Mouse (Mus musculus): ENCODE data around the gene Sox5. TPM values are rescaled to one million over a fixed set of nuclear protein-coding genes. Genes with fewer than 3 reads are reported as not detected.

Gene Sox5
- polyA plus RNA-seq, 1 experiment from 2014 or later = 17.2 TPM

DNA sequence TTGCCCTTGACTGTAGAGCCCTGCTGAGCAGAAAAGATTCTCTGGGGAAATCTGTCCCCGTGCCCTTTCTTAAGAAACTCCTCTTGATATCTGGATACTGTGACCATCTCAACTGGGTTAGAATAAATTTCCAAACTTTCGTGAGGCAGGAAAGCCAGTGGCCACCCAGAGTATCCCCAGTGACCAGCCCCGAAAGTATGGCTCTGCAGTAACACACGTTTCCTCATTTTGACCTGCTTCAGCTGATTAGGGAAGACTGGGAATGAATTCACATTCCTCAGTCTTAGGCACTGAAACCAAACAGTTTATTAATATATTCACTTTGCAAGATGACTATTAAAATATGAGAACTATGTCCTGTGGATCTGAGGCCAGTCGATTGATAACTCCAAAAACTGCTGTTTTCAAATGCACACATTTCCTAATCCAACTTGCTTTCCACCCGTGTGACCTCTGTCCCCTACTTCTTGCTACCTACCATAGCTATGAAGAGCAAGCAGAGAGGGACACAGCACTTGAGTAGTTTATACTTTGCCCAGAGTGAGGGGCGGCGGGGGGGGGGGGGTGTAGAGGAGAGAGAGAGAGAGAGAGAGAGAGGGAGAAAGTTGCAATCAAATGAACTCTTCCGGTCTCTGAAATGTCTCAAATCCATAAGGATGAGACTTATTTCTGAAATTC, 1.0 kb downstream of the Sox5 start:
- DNase-seq (ENCODE audit: low spot score) (no peak), ATAC-seq (replicated peaks; ENCODE audit: low FRiP score, low TSS enrichment, low read depth) (no peak)
- WGBS = 15% methylated on average over 8 of the region's 9 CpGs
- H3K4me1 ChIP-seq (replicated peaks; ENCODE audit: control insufficient read depth, insufficient read depth, low read length) = peaks cover 16% of the 10 kb centered on the region; the same call in 1 of the 2 replicates
- peak overlapping the region; percentile 71 for H3K4me3 ChIP-seq (ENCODE audit: low read depth, low read length)
- no peaks in the 10 kb centered on the region for H3K9me3 ChIP-seq (ENCODE audit: control insufficient read depth, low read length)
- H3K27me3 ChIP-seq (replicated peaks; ENCODE audit: control insufficient read depth, insufficient read depth, low read length) = no peaks in the 10 kb centered on the region
- peak overlapping the region; percentile 76 for H3K4me2 ChIP-seq (ENCODE audit: low read length)
- peak overlapping the region; percentile 83 for H3K27ac ChIP-seq (ENCODE audit: low read depth)
- no peaks in the 10 kb centered on the region for H3K36me3 ChIP-seq (ENCODE audit: control insufficient read depth, insufficient read depth, low read length)
- peak overlapping the region; percentile 67 for H3K9ac ChIP-seq (ENCODE audit: low read length)

DNA sequence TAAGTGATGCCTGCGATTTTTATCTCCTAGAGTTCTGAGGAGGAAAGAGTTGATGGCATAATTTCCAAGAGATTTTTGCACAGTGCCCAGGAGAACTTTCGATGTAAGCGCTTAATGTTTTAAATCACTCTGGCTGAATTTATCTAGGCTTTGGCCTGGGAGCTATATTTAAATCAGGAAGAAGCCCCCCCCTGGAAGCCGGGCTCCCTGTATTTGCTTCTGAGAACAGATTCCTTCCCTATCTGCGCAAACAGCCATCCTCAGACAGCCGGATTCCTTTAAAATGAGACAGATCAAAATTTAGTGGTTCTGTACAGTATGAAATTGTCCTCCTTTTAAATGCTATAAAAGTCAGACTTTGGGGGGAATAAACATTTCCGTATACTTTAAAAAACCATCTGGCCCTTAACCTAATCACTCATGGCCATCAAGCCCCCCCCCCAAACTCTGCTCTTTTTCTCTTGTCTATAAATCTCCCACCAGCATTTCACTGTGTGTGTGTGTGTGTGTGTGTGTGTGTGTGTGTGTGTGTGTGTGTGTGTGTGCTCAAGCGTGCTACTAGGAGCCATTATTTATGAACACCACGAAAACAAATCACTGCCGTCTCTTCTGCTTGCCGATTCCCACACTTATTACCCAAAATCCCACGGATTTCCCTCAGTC, 1.7 kb downstream of the Sox5 start:
- no peaks in the 10 kb centered on the region for H3K9me3 ChIP-seq (ENCODE audit: control insufficient read depth, low read length)
- H3K27ac ChIP-seq (ENCODE audit: low read depth) = peak overlapping the region; percentile 83
- 0 out of 2 replicates have a peak overlapping the region, but pooled peaks have one; percentile 10 for H3K9ac ChIP-seq (ENCODE audit: low read length)
- peaks cover 16% of the 10 kb centered on the region; the same call in 1 of the 2 replicates for H3K4me1 ChIP-seq (replicated peaks; ENCODE audit: control insufficient read depth, insufficient read depth, low read length)
- H3K36me3 ChIP-seq (ENCODE audit: control insufficient read depth, insufficient read depth, low read length) = no peaks in the 10 kb centered on the region
- 16% methylated on average over 12 of the region's 12 CpGs for WGBS
- H3K4me2 ChIP-seq (ENCODE audit: low read length) = peak overlapping the region; percentile 76
- H3K27me3 ChIP-seq (replicated peaks; ENCODE audit: control insufficient read depth, insufficient read depth, low read length) = no peaks in the 10 kb centered on the region
- peak overlapping the region; percentile 71 for H3K4me3 ChIP-seq (ENCODE audit: low read depth, low read length)
- DNase-seq (ENCODE audit: low spot score) (no peak), ATAC-seq (replicated peaks; ENCODE audit: low FRiP score, low TSS enrichment, low read depth) (0 out of 2 replicates have a peak, but pooled peaks have one; percentile 32)

DNA sequence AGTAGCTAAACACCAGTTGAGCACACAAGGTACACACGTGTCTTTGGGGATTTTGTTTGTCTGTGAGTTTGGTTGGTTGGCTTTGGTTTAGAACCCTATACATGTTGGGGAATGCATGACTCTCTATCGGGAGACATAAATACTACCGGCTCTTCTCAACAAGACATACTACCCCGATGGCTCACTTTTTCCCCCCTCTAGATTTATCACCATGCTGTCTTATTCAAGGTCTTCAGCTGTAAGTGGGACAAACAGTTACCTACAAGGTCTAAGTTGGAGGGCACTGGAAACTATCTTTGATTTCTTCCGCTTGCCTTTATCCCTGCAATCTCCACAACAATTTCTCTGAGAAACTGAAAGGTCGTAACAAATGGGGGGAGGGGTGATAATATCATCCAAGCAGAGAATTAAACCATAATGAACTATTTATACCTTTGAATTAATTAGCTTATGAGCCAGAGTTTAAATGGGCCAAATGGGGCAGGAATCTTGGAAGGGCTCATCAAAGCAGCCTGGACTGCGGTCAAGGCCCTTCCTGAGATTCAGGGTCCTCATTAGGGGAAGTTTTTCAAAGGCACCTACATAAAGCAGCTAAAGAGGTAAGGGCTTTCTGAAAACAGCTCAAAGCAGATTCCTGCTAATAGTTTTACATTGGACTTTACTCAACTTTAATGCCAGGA, 4.3 kb downstream of the Sox5 start:
- no peaks in the 10 kb centered on the region for H3K36me3 ChIP-seq (ENCODE audit: control insufficient read depth, insufficient read depth, low read length)
- H3K27ac ChIP-seq (ENCODE audit: low read depth) = no peak overlapping the region
- DNase-seq (ENCODE audit: low spot score) (no peak), ATAC-seq (replicated peaks; ENCODE audit: low FRiP score, low TSS enrichment, low read depth) (no peak)
- 90% methylated on average over 7 of the region's 7 CpGs for WGBS
- H3K27me3 ChIP-seq (replicated peaks; ENCODE audit: control insufficient read depth, insufficient read depth, low read length) = no peaks in the 10 kb centered on the region
- H3K4me2 ChIP-seq (ENCODE audit: low read length) = no peak overlapping the region
- peaks cover 16% of the 10 kb centered on the region; the same call in 1 of the 2 replicates for H3K4me1 ChIP-seq (replicated peaks; ENCODE audit: control insufficient read depth, insufficient read depth, low read length)
- no peaks in the 10 kb centered on the region for H3K9me3 ChIP-seq (ENCODE audit: control insufficient read depth, low read length)
- H3K4me3 ChIP-seq (ENCODE audit: low read depth, low read length) = no peak overlapping the region
- H3K9ac ChIP-seq (ENCODE audit: low read length) = no peak overlapping the region

DNA sequence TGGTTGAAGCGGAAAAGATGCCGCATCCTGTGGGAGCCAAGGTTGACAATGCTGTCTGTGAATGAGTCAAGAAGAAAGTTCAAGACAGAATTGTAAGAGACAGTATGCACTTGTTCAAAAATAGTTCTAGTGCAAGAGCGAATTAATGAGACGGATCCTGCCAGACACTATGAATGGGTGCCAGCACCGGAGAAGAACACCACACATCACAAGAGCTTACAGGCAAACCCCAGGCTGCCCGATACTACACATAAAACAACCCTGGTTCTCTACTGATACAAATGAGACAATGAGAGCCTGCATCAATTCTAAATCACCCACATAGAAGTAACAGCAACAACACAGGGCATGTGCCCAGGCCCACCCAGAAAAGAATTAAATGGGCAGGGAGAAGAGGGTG, 8.0 kb downstream of the Sox5 start:
- no peak overlapping the region for H3K9ac ChIP-seq (ENCODE audit: low read length)
- ATAC-seq (replicated peaks; ENCODE audit: low FRiP score, low TSS enrichment, low read depth) = no peak
- WGBS = 92% methylated on average over 6 of the region's 6 CpGs
- H3K9me3 ChIP-seq (ENCODE audit: control insufficient read depth, low read length) = no peaks in the 10 kb centered on the region
- no peaks in the 10 kb centered on the region for H3K36me3 ChIP-seq (ENCODE audit: control insufficient read depth, insufficient read depth, low read length)
- H3K27me3 ChIP-seq (replicated peaks; ENCODE audit: control insufficient read depth, insufficient read depth, low read length) = no peaks in the 10 kb centered on the region
- H3K4me3 ChIP-seq (ENCODE audit: low read depth, low read length) = no peak overlapping the region
- H3K4me2 ChIP-seq (ENCODE audit: low read length) = no peak overlapping the region
- H3K27ac ChIP-seq (ENCODE audit: low read depth) = no peak overlapping the region
- peaks cover 16% of the 10 kb centered on the region for H3K4me1 ChIP-seq (replicated peaks; ENCODE audit: control insufficient read depth, insufficient read depth, low read length)
- DNase-seq (ENCODE audit: low spot score) = no peak

DNA sequence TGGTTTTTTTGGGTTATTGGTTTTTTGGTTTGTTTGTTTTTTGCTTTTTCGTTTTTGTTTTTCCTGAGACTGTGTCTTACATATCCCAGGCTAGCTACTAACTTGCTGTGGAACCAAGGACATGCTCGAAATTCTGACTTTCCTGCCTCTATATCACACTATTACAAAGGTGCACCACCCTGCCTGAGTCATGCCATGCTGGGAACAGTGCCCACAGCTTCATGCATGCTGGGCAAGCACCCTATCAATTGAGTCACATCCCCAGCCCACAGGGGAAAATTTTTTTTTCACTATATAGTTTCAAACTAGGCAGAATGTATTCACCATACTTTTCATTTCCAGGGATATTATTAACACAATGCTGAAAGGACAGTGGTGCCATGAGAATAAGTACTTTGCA, 8.8 kb downstream of the Sox5 start:
- WGBS = 92% methylated on average over 2 of the region's 2 CpGs
- ATAC-seq (replicated peaks; ENCODE audit: low FRiP score, low TSS enrichment, low read depth) (no peak), DNase-seq (ENCODE audit: low spot score) (no peak)
- Histone ChIP-seq H3K9me3 (ENCODE audit: control insufficient read depth, low read length) (no peaks in the 10 kb centered on the region), H3K27ac (ENCODE audit: low read depth) (no peak overlapping the region), H3K4me1 (replicated peaks; ENCODE audit: control insufficient read depth, insufficient read depth, low read length) (peaks cover 13% of the 10 kb centered on the region), H3K4me3 (ENCODE audit: low read depth, low read length) (no peak overlapping the region), H3K9ac (ENCODE audit: low read length) (no peak overlapping the region), H3K36me3 (ENCODE audit: control insufficient read depth, insufficient read depth, low read length) (no peaks in the 10 kb centered on the region), H3K27me3 (replicated peaks; ENCODE audit: control insufficient read depth, insufficient read depth, low read length) (no peaks in the 10 kb centered on the region), H3K4me2 (ENCODE audit: low read length) (no peak overlapping the region)

DNA sequence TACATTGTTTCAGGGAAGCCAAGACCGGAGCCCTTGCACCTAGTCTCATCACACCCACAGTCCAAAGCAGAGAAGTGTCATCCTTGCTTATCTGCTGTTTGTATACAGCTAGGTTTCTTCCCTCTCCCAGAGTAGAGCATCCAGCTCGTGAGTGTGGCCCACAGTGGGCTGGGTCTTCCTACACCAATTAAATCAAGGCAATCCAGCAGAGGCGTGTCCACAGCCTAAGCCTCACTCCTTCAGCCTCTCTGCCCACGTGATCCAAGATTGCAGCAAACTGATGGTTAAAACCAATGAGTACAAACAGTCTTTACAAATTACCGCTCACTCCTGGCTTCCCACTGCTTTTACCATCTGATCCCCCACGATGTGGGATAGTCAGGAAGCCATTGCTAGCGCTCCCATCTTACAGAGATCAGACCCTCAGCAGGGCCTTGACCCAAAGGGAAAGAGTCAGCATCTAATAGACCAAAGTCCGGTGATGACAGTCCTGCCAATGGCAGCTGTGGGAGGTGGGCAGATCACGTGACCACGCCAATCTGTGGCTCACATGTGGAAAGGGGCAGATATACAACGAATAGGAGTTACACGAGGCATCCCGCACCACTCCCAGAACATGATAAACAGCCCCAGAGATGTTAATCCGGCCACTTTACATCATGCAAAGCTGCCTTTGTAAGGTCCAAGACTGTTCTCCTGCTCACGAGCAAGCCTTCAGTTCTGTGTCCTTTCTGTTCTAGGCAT, 9.4 kb downstream of the Sox5 start:
- no peak overlapping the region for H3K4me3 ChIP-seq (ENCODE audit: low read depth, low read length)
- no peaks in the 10 kb centered on the region for H3K9me3 ChIP-seq (ENCODE audit: control insufficient read depth, low read length)
- peaks cover 13% of the 10 kb centered on the region for H3K4me1 ChIP-seq (replicated peaks; ENCODE audit: control insufficient read depth, insufficient read depth, low read length)
- H3K27me3 ChIP-seq (replicated peaks; ENCODE audit: control insufficient read depth, insufficient read depth, low read length) = no peaks in the 10 kb centered on the region
- H3K27ac ChIP-seq (ENCODE audit: low read depth) = no peak overlapping the region
- H3K9ac ChIP-seq (ENCODE audit: low read length) = no peak overlapping the region
- H3K4me2 ChIP-seq (ENCODE audit: low read length) = no peak overlapping the region
- no peaks in the 10 kb centered on the region for H3K36me3 ChIP-seq (ENCODE audit: control insufficient read depth, insufficient read depth, low read length)
- DNase-seq (ENCODE audit: low spot score) (no peak), ATAC-seq (replicated peaks; ENCODE audit: low FRiP score, low TSS enrichment, low read depth) (0 out of 2 replicates have a peak, but pooled peaks have one; percentile 55)
- 65% methylated on average over 15 of the region's 15 CpGs for WGBS

DNA sequence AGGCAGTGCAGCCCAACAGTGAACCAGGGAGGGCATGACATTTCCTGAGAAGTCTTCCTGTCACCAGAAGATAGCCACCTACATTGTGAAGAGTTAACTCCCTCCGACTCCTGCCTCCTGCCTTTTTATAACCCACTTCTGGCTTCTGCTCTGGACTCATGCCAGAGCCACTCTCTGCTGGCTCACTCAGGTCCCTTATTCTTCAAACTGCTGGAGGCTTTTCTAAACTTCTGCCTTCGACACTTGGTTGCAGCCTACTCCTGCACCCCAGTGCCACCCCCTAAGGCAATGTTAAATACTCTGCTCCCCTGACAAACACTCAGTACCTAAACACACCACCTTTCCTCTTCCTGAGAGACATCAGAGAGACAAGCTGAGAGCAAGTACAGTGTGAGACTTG, 12.7 kb downstream of the Sox5 start:
- no peak overlapping the region for H3K4me2 ChIP-seq (ENCODE audit: low read length)
- no peak for DNase-seq (ENCODE audit: low spot score)
- 36% methylated on average over 2 of the region's 2 CpGs for WGBS

DNA sequence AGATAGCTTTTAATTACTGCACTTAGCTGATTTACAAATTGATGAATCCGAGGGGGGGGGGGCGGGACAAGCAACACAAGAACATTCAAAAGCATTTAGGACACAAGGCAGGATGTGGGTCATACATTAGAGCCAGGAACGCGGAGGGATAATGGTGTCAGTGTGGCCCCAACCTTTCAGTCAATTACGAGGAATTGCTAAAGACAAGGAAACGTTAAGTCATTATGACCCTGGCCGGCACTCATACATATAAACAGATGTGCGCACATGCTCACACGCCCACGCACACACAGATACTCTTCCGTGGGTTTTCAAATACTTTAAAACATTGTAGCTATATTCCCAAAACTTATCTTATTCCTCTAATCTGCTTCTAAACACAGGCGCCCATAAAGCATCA, 19.9 kb downstream of the Sox5 start:
- ATAC-seq (replicated peaks; ENCODE audit: low FRiP score, low TSS enrichment, low read depth) = no peak
- H3K4me2 ChIP-seq (ENCODE audit: low read length) = no peak overlapping the region
- WGBS = 59% methylated on average over 12 of the region's 12 CpGs
- H3K27ac ChIP-seq (ENCODE audit: low read depth) = no peak overlapping the region
- no peak for DNase-seq (ENCODE audit: low spot score)
- H3K36me3 ChIP-seq (ENCODE audit: control insufficient read depth, insufficient read depth, low read length) = no peaks in the 10 kb centered on the region
- no peak overlapping the region for H3K9ac ChIP-seq (ENCODE audit: low read length)
- no peak overlapping the region for H3K4me3 ChIP-seq (ENCODE audit: low read depth, low read length)
- no peaks in the 10 kb centered on the region for H3K9me3 ChIP-seq (ENCODE audit: control insufficient read depth, low read length)
- H3K4me1 ChIP-seq (replicated peaks; ENCODE audit: control insufficient read depth, insufficient read depth, low read length) = peaks cover 6% of the 10 kb centered on the region
- no peaks in the 10 kb centered on the region for H3K27me3 ChIP-seq (replicated peaks; ENCODE audit: control insufficient read depth, insufficient read depth, low read length)

More for the DNA sequence above, 12.7 kb downstream of the Sox5 start:
- no peak overlapping the region for H3K27ac ChIP-seq (ENCODE audit: low read depth)
- H3K4me3 ChIP-seq (ENCODE audit: low read depth, low read length) = no peak overlapping the region
- peaks cover 13% of the 10 kb centered on the region for H3K4me1 ChIP-seq (replicated peaks; ENCODE audit: control insufficient read depth, insufficient read depth, low read length)
- no peak overlapping the region for H3K9ac ChIP-seq (ENCODE audit: low read length)
- no peaks in the 10 kb centered on the region for H3K36me3 ChIP-seq (ENCODE audit: control insufficient read depth, insufficient read depth, low read length)
- no peak for ATAC-seq (replicated peaks; ENCODE audit: low FRiP score, low TSS enrichment, low read depth)
- H3K9me3 ChIP-seq (ENCODE audit: control insufficient read depth, low read length) = no peaks in the 10 kb centered on the region
- H3K27me3 ChIP-seq (replicated peaks; ENCODE audit: control insufficient read depth, insufficient read depth, low read length) = no peaks in the 10 kb centered on the region

Data from intestine, embryonic 14.5 days (tissue).